Mouse (Mus musculus): ENCODE results near the gene Nat9.

Gene Nat9

DNA sequence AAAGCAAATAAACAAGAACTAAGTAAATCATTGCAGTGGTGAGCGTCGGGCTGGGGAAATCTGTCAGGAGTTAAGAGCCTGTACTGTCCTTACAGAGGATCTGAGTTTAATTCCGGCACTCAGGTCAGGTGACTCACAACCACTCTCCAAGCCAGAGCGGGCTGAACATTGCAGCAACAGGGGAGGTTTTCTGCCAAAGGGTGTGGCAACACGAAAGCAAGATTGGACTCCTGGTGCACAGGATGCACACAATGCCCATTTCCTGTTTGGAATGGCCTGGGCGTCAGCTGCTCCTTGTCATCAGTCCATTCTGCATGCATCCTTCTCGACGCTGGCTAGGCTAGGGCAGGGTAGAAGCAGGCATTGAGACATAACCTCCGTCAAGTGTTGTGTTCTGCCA is 31.6 kb upstream of the Nat9 start:
- in situ Hi-C loops (cut with MboI; ENCODE audit: low pct_unique_long_range_greater_than_20kb in 1 of 2, low sequenced_read_pairs in 2 of 2, unreplicated experiment in 1 of 2): no loop called here

DNA sequence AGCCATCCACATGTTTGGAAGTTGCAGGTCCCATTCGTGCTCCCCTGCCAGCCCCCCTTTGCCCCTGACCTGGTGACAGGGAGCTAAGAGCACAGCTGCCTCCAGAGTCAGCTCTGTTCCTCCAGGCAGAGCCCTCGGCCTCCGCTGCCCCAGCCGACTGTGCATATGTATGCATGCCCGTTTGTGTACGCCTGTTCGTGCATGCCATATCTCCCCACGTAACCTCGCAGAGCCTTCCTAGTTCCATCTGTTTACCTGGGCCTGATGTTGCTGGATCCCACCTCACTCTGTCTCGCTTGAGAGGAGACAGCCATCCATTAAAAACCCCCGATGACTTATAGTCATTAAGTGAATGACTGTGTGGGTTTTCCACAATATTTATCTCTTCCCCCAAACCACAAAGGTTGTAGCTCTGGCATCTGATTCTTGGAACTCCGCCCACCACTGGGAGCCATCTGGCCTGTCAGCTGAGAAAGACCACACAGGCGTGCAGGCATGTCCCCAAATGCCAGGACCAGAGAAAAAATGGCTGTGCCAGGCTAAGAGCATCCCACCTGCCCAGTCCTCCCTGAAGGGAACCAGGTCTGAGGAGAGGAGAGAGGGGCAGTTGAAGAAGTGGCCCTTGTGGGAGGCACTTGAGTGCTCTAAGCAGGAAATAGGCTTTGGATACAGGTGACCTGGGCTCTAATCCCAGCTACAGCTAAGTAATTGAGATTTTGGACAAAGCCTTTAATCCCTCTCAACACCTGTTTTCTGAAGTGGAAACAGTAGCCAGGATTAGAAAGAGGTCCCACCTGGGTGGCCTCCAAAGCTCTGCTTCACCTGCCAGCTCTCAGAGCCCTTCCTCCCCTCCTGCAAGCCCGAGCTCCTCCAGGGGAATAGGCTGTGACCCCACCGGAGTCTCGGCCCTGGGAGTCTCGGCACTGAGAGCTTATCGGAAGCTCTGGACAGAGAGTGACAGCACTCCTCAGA is 30.1 kb upstream of the Nat9 start:
- in situ Hi-C loops (cut with MboI; ENCODE audit: low pct_unique_long_range_greater_than_20kb in 1 of 2, low sequenced_read_pairs in 2 of 2, unreplicated experiment in 1 of 2): no loop called here

DNA sequence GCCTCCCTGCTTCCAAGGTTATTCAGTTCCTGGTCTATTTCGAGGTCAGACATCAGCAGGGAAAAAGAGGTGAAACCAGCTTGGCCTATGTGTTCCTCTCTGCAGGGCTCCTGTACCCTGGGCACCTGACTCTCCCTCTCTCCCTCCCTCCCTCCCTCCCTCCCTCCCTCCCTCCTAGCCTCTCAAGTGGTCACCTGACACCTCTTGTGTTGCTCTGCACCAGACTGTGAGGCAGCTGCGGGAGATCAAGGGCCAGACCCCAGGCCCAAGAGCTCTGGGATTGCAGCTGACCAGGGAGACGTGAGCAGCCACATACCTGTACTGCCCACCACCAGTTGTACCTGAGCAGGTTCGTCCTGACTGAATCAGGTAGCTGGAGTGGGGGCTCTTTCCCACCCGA is 27.5 kb upstream of the Nat9 start:
- in situ Hi-C loops (cut with MboI; ENCODE audit: low pct_unique_long_range_greater_than_20kb in 1 of 2, low sequenced_read_pairs in 2 of 2, unreplicated experiment in 1 of 2): no loop called here

DNA sequence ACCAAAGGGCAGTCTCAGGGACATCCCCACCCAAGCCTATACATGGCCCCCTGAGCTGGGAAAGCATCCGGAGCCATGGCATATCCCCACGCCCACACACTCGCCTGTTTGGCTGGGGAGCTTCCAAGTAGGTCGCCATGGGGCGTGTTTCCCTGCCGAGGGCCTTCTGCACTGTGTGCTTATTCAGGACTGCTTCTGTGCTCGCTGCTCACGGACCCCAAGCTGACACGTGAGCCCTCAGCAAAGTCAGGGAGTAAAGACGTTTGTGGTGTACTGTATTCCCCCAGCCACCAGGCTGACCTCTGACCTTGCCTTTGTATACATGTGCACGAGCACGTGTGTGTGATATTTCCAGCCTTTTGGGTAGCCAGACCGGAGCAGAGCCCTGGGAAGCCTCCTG is 24.5 kb upstream of the Nat9 start:
- in situ Hi-C loops (cut with MboI; ENCODE audit: low pct_unique_long_range_greater_than_20kb in 1 of 2, low sequenced_read_pairs in 2 of 2, unreplicated experiment in 1 of 2): no loop called here

DNA sequence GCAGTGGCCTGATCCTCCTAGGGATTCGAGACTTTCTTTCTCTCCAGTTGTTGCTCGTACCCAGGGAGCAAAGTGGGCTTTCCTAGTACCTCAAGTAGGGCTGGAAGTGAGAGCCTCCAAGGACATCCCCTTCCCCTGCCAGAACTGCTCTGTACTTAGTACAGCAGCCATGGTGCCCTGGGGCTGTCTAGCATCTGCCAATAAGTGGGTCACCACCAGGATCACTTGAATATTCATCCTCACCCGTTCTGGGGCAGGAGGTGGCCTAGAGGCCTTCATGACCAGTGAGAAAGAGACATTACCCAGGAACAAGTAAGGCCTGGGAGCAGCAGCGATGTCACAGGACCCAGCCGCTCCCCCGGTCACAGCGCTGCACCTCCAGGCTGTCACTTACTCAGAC is 22.3 kb upstream of the Nat9 start:
- in situ Hi-C loops (cut with MboI; ENCODE audit: low pct_unique_long_range_greater_than_20kb in 1 of 2, low sequenced_read_pairs in 2 of 2, unreplicated experiment in 1 of 2): loop anchor here in 1 of 2 experiments (5.0 kb wide), 1 partner anchor 52 kb away; no protein-coding TSS in a partner anchor

DNA sequence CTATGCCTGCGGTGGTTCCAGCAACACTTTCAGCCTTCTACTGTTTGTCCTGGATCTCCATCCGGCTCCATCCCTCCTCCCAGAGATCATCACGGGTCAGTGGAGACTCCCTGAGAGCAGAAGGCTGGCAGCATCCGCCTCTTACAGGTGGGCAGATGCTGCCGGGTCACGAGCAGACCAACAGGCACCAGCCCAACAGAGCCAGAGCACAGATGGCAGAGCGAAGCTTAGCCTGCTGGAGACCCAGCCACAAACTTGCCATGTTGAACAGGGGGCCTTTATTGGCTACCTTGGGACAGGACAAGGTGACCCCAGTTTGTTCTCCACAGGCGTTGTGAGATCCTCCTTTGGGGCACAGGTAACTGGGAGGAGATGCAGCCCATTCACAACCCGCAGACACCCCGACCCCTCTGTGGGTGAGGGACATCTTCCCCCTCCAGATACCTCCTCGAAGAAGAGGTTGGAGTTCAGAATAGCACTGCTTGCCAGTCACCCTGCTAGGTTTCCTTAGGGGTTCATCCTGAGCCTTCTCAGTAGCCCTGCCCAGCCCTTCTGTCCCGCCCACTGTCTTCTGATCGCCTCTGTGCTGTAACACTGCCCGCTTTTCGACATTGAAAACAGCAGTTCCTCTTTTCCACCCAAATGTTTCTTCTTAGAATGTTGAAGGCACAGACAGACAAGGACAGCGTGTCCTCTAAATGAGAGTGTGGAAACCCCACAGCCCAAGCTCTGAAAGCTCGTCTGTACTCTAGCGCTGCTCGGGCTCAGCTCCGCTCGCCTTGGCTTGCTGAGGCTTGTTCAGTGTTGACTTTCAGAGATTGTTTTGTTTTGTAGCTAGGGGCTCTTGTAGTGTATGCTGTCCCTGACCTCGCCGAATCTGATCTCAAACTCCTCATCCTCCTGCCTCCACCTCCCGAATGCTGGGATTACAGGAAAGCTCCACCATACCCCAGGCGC is 21.4 kb upstream of the Nat9 start:
- in situ Hi-C loops (cut with MboI; ENCODE audit: low pct_unique_long_range_greater_than_20kb in 1 of 2, low sequenced_read_pairs in 2 of 2, unreplicated experiment in 1 of 2): loop anchor here in 1 of 2 experiments (5.0 kb wide), 1 partner anchor 53 kb away; no protein-coding TSS in a partner anchor

DNA sequence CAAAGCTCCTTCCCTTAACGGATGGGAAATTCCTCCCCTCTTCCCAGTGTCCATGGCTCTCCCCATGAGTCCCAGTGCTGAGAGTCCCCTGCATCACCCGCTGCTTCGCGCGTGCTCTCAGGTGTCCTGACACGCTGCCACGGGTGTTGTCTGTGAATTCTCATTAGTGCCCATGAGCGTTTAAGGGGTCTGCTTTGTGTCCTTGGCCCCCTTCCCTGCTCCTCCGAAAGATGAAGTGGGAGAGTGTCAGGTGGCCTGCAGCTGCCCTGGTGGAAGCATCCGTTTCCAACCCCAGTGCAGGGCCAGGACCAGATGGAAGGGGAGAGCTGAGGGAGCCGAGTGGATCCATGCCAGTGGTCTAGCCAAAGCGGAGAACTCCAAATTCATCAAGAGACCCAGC is 20.5 kb upstream of the Nat9 start:
- in situ Hi-C loops (cut with MboI; ENCODE audit: low pct_unique_long_range_greater_than_20kb in 1 of 2, low sequenced_read_pairs in 2 of 2, unreplicated experiment in 1 of 2): loop anchor here in 1 of 2 experiments (5.0 kb wide), 1 partner anchor 54 kb away; no protein-coding TSS in a partner anchor

DNA sequence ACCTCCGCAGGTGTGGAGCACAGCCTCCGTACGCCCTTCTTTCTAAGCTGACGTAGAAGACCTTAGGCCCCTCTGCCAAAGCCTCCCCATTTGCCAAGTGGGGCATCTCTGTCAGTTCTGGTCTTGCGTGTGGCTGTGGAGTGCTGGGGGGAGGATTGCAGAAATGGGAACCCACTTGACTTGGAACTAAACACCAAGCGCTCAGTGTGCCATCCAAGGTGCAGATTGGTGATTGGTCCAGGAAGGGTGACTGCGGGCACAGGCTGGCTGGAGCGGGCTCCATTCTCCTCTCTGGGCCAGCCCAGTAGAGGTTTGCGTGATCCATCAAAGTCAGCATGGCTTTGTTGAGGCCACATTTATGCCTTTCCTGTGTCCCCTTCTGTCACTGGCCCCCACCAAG is 15.1 kb upstream of the Nat9 start:
- in situ Hi-C loops (cut with MboI; ENCODE audit: low pct_unique_long_range_greater_than_20kb in 1 of 2, low sequenced_read_pairs in 2 of 2, unreplicated experiment in 1 of 2): loop anchor here in 1 of 2 experiments (5.0 kb wide), 1 partner anchor 70 kb away; no protein-coding TSS in a partner anchor

DNA sequence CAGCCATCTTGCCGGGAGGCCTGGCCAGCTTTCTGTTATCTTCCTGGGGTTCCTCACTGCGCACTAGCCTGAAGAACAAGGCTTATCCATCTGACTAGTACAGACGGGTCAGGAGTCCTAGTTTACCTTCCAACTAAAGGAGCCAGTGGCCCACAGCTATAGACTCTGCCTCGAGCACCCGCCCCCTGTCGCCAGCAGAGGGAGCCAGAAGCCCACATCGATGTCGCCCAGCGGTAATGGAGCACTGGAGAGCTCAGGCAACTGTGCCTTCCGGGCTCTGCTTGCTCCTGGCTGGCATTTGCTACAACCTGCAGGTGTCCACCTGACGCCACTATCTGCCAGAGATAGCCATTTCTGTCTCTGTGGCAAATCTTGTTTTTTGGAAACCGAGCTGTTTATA is 14.7 kb upstream of the Nat9 start:
- in situ Hi-C loops (cut with MboI; ENCODE audit: low pct_unique_long_range_greater_than_20kb in 1 of 2, low sequenced_read_pairs in 2 of 2, unreplicated experiment in 1 of 2): loop anchor here in 1 of 2 experiments (5.0 kb wide), 1 partner anchor 70 kb away; no protein-coding TSS in a partner anchor

DNA sequence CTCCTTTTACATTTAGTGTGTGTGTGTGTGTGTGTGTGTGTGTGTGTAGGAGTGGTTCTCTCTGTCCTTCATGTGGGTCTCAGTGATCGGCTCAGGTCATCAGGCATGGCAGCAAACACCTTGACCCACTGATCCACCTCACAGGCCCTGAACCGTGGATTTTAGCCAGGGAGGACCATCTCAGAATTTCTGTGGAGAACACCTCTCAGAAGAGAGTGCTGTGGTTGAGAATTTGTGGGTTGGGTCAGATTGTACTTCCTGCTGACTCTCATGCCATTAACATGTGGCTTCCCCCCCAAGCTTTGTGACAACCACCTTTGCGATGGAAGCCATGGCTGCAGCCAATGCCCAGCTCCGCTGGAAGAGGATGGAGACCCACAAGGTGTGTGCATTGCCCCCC is 12.9 kb upstream of the Nat9 start:
- in situ Hi-C loops (cut with MboI; ENCODE audit: low pct_unique_long_range_greater_than_20kb in 1 of 2, low sequenced_read_pairs in 2 of 2, unreplicated experiment in 1 of 2): loop anchor here in 1 of 2 experiments (5.0 kb wide), 1 partner anchor 72 kb away; no protein-coding TSS in a partner anchor

DNA sequence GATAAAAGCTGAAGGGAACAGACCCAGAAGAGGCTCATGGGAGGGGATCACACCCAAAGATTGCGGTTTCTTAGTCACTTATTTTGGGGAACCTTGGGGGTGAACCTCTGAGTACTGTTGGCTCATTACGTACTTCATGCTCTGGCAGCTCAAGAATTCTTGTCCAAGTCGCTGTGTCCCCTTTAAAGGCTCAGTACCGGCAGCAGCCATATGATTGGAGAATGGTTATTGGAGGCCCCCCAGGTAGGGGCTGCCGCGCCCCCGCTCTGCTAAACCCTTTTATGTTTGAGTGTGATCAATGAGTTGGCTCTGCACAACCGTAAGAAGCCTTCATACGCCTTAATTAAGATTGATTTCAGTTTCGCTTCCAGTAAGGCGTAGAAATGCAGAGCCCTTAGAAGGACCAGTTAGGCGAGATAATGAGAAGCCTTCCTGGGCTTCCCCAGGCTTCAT is 11.3 kb upstream of the Nat9 start:
- in situ Hi-C loops (cut with MboI; ENCODE audit: low pct_unique_long_range_greater_than_20kb in 1 of 2, low sequenced_read_pairs in 2 of 2, unreplicated experiment in 1 of 2): no loop called here

DNA sequence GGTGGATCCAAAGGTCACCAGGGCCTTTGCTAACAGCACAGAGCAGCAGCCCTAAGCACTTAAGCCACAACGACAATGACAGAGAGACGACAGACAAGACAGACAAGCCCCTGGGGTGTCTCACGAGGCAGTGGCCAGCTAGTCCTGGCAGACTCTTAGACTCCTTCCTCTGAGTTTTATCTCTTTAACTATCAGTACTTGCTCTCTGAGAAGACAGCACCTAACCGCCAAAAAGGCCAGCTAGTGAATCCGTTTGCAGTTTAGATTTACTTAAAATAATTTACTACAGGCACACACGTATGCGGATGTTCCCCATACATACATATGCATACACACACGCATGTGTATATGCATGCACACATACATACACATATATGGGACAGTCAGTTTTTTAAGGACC is 9.9 kb upstream of the Nat9 start:
- in situ Hi-C loops (cut with MboI; ENCODE audit: low pct_unique_long_range_greater_than_20kb in 1 of 2, low sequenced_read_pairs in 2 of 2, unreplicated experiment in 1 of 2): no loop called here

DNA sequence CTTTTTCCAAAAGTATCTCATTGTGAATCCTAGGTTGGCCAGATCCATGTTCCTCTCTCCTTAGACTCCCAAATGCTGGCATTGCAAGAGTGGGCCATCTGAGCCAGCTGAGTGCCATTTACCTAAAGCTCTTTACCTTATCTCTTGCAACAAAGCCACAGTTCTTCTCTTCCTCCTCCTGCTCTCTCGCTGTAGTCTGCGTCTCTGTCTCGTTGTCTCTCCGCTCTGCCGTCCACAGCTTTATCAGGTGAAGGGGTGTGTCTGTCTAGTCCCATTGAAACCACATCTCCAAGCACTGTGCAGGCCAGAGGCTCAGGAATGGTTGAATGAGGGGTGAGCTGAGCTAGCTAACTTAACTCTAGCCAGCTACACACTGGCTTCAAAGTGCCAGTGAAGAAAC is 8.3 kb upstream of the Nat9 start:
- in situ Hi-C loops (cut with MboI; ENCODE audit: low pct_unique_long_range_greater_than_20kb in 1 of 2, low sequenced_read_pairs in 2 of 2, unreplicated experiment in 1 of 2): no loop called here

DNA sequence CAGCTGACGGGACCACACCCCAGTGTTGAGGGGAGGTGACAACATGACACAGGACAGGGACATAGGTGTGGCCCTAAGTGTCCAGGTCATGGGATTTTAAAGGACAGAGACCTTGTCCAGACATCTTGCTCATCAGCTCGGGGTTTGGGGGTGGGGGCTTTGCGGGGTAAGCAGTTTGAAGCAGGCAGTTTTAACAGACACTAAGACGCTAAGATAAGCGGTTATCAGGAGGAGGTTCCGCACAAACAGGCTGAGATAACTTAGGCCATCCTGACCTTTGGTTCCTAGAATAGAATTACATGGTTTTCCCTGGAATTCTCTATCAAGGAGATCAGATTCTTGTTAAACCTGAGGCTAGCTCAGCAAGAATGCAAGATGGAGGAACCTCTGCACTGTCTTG is 7.0 kb upstream of the Nat9 start:
- in situ Hi-C loops (cut with MboI; ENCODE audit: low pct_unique_long_range_greater_than_20kb in 1 of 2, low sequenced_read_pairs in 2 of 2, unreplicated experiment in 1 of 2): no loop called here

DNA sequence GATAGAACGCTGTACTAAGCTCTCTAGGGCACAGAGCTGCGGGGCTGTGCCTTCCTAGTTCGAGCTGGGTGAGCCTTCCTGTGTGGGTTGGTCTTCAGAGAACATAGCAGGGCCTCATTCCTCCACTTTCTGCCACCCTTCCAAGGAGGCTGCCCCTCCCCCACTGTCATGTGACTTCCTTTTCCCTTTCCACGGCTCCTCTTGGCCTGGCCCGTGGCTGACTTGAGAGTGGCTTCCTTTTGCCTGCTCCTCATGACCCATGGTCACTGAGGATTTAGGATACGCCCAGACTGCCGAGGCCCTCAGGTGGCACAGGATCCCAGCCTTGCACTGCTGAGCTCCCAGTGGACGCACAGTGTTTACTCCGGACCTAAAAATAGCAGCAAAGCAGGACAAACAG is 4.5 kb upstream of the Nat9 start:
- in situ Hi-C loops (cut with MboI; ENCODE audit: low pct_unique_long_range_greater_than_20kb in 1 of 2, low sequenced_read_pairs in 2 of 2, unreplicated experiment in 1 of 2): no loop called here

DNA sequence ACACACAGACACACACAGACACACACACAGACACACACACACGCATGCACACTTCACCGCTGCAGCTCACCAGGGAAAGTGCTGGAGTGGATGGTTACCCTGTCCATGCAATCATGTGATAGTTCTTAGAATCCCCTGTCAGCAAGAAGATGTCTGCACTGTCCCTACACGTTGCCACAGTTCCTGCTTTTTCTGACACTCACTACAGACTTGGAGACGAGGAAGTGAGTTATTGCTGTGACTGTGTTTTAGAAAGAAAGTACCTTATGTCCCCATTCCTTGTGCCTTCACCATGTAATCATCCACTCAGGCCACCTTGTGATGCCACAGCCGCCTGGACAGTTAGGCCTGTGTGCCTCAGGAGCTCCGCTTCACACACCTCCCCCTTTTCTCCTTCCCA is 1.6 kb upstream of the Nat9 start:
- in situ Hi-C loops (cut with MboI; ENCODE audit: low pct_unique_long_range_greater_than_20kb in 1 of 2, low sequenced_read_pairs in 2 of 2, unreplicated experiment in 1 of 2): no loop called here

DNA sequence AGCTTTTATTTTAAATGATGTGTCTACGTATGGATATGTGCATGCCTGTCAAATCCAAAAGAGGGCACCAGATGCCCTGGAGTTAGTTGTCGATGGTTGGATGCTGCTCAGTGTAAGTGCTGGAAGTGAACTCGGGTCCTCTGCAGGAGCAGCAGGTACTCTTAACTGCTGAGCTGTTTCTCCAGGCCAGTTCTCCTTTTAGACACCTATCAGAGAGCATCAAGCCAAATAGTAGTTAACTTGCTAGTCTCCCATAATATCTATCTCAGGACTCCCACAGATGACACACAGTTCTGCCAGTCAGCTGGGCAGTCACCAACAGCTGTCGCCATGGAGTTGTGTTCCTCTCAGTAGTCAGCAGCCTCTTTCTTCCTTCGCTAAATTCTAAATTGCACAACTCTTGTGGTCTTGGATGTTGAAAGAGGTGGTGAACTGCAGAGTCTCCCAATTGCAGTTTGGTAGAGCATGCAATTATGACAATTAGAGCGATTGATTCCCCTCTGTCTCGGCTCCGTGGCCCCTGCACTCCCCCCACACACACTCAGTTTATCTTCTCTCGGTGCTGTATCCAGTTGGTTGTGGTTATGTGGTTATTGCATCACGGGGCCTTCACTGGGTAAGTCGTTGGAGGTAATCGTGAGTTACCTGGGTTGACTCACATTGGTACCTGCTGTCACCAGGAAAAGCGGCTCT is 1.0 kb upstream of the Nat9 start:
- in situ Hi-C loops (cut with MboI; ENCODE audit: low pct_unique_long_range_greater_than_20kb in 1 of 2, low sequenced_read_pairs in 2 of 2, unreplicated experiment in 1 of 2): no loop called here

DNA sequence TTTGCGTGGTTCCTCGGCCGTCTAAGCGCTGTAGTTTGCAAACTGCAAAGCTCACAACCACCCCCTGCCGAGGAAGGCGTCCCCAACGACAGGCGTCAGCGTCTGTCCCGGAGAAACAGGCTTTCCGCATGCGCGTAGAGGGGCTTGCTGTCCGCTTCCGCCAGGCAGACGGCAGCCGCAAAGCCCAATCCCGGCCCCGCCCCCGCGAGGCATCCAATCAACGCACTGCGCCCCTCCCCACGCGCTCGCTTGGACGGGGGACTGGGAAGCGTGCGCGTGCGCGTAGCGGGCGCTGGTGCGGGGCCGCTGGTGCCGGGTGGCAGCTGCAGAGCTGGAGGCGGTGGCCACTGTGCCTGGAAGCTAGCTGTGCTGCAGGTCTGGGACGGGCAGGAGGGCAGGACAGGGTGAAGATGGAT is 427 bp downstream of the Nat9 start, which contains the start of gene Tmem104:
Tmem104 (plus strand) TSS at position 264 of the 416 bp plus-strand sequence.
- in situ Hi-C loops (cut with MboI; ENCODE audit: low pct_unique_long_range_greater_than_20kb in 1 of 2, low sequenced_read_pairs in 2 of 2, unreplicated experiment in 1 of 2): no loop called here

Data from mouse embryonic stem cell (cell line).